In the genomic region with DNA sequence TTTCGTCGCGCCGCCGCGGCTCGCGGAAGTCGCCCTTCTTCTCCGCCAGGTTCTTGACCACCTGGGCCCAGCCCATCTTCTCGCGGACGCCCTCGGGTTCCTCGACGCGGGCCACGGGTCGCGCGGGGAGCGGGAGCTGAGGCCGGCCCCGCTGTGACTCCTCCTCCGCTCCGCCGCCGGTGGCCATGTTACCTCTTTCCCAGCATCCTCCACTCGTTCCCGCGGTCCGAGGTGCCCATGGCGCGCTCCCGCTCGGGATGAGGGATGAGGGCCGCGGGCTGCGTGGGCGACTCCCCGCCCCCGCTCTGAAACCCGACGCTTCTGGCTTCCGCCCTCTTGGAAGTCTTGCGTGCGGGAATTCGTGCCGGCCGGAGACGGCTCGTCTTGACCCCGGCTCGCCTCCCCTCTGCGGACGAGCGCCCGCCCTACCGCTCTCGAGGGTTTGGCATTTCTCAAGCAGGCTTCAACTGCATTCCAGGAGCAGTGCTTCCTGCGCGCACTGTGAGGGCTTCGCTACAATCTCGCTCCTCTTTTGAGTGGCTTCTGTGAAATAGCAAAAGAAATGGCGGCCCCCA, we compare ENCODE assay signal across 8 mouse cellular contexts. TPM values are rescaled to one million over a fixed set of nuclear protein-coding genes. Genes with fewer than 3 reads are reported as not detected.
DNase-seq lines count a peak whose midpoint lies in the region; ATAC-seq and TF ChIP-seq lines count a peak whose summit lies in the region.

A gene (minus strand): TSS at position 437 of the 575 bp plus-strand sequence.

- TF ChIP-seq CTCF in layer of hippocampus, adult 2 months (conservative IDR thresholded peaks at IDR 0.05): no peak
- TF ChIP-seq CTCF in liver, postnatal 0 days (IDR thresholded peaks at IDR 0.05; ENCODE audit: low read depth): 0 out of 2 replicates have a peak, but pooled peaks have one; percentile 8
- peak; percentile 8; the same call in 1 of the 2 replicates for TF ChIP-seq CTCF in stomach, postnatal 0 days (IDR thresholded peaks at IDR 0.05; ENCODE audit: low read depth)

- H3K27ac ChIP-seq in layer of hippocampus, adult 2 months: peak within 1 kb of the TSS; percentile 99
- H3K27ac ChIP-seq in liver, postnatal 0 days (ENCODE audit: low read depth): peak within 1 kb of the TSS; percentile 89
- peak within 1 kb of the TSS; percentile 95 for H3K27ac ChIP-seq in neural tube, embryonic 14.5 days (ENCODE audit: low read depth, low read length)
- H3K27ac ChIP-seq in stomach, postnatal 0 days (replicated peaks): peak within 1 kb of the TSS; percentile 98

- H3K4me3 ChIP-seq in layer of hippocampus, adult 2 months: peak within 1 kb of the TSS; percentile 95
- peak within 1 kb of the TSS; percentile 89 for H3K4me3 ChIP-seq in liver, postnatal 0 days (ENCODE audit: low read depth, low read length)
- peak within 1 kb of the TSS; percentile 91 for H3K4me3 ChIP-seq in neural tube, embryonic 14.5 days (ENCODE audit: low read depth, low read length)
- H3K4me3 ChIP-seq in stomach, postnatal 0 days (ENCODE audit: low read depth, low read length): peak within 1 kb of the TSS; percentile 96

- no peaks in the 10 kb centered on the region for H3K36me3 ChIP-seq in liver, postnatal 0 days (replicated peaks; ENCODE audit: insufficient read depth, low read length)
- no peaks in the 10 kb centered on the region for H3K36me3 ChIP-seq in neural tube, embryonic 14.5 days (ENCODE audit: control insufficient read depth, insufficient read depth, low read length)
- no peaks in the 10 kb centered on the region for H3K36me3 ChIP-seq in stomach, postnatal 0 days (ENCODE audit: control insufficient read depth, insufficient read depth, low read length)

- no peaks in the 10 kb centered on the region for H3K27me3 ChIP-seq in liver, postnatal 0 days (ENCODE audit: insufficient read depth, low read length)
- no peaks in the 10 kb centered on the region for H3K27me3 ChIP-seq in neural tube, embryonic 14.5 days (ENCODE audit: control insufficient read depth, insufficient read depth, low read length)
- no peaks in the 10 kb centered on the region for H3K27me3 ChIP-seq in stomach, postnatal 0 days (ENCODE audit: control insufficient read depth, insufficient read depth, low read length)

- peak; percentile 96 for DNase-seq in NIH3T3 (ENCODE audit: low read depth)
- peak; percentile 91 for DNase-seq in cerebellum, adult 9-11 months
- DNase-seq in heart, postnatal 4 days: peak; percentile 93
- DNase-seq in layer of hippocampus, adult 2 months (ENCODE audit: low spot score in 2 of 2): peak; percentile 83 to 84
- DNase-seq in liver, postnatal 0 days: peak; percentile 85
- DNase-seq in stomach, postnatal 0 days (ENCODE audit: low spot score): peak; percentile 92

- H3K4me2 ChIP-seq in liver, postnatal 0 days (ENCODE audit: low read depth, low read length): peak within 1 kb of the TSS; percentile 89
- H3K4me2 ChIP-seq in neural tube, embryonic 14.5 days (ENCODE audit: low read depth, low read length): peak within 1 kb of the TSS; percentile 84
- peak within 1 kb of the TSS; percentile 79 for H3K4me2 ChIP-seq in stomach, postnatal 0 days (replicated peaks; ENCODE audit: low read depth)

- H3K9ac ChIP-seq in liver, postnatal 0 days (replicated peaks): peak within 1 kb of the TSS; percentile 94
- peak within 1 kb of the TSS; percentile 92 for H3K9ac ChIP-seq in neural tube, embryonic 14.5 days (replicated peaks; ENCODE audit: low read depth, low read length)
- H3K9ac ChIP-seq in stomach, postnatal 0 days (ENCODE audit: low read length): peak within 1 kb of the TSS; percentile 94

- WGBS in liver, postnatal 0 days (ENCODE audit: insufficient replicate concordance): under 1% methylated on average over 43 of the region's 65 CpGs
- WGBS in neural tube, embryonic 14.5 days: under 1% methylated on average over 65 of the region's 65 CpGs
- under 1% methylated on average over 63 of the region's 65 CpGs for WGBS in stomach, postnatal 0 days

- TF ChIP-seq EP300 in liver, postnatal 0 days (IDR thresholded peaks at IDR 0.05; ENCODE audit: low read depth): no peak
- TF ChIP-seq EP300 in stomach, postnatal 0 days (optimal IDR thresholded peaks at IDR 0.05): peak; percentile 66

- peak; percentile 86 for ATAC-seq in frontal cortex, adult (ENCODE audit: low TSS enrichment)
- ATAC-seq in liver, postnatal 0 days: peak; percentile 86
- ATAC-seq in neural tube, embryonic 14.5 days (ENCODE audit: low read depth): peak; percentile 83
- peak; percentile 89 for ATAC-seq in stomach, postnatal 0 days (ENCODE audit: low FRiP score, low TSS enrichment)

- peaks cover 34% of the 10 kb centered on the region for H3K4me1 ChIP-seq in liver, postnatal 0 days (ENCODE audit: insufficient read depth)
- H3K4me1 ChIP-seq in neural tube, embryonic 14.5 days (ENCODE audit: control insufficient read depth, insufficient read depth, low read length): peaks cover 33% of the 10 kb centered on the region
- H3K4me1 ChIP-seq in stomach, postnatal 0 days (replicated peaks; ENCODE audit: control insufficient read depth, insufficient read depth): peaks cover 3% of the 10 kb centered on the region

- H3K9me3 ChIP-seq in liver, postnatal 0 days (ENCODE audit: low read length): 0 out of 2 replicates have a peak, but pooled peaks cover 3% of the 10 kb centered on the region
- no peaks in the 10 kb centered on the region for H3K9me3 ChIP-seq in neural tube, embryonic 14.5 days (ENCODE audit: control insufficient read depth, low read length)
- H3K9me3 ChIP-seq in stomach, postnatal 0 days (ENCODE audit: control insufficient read depth, low read length): no peaks in the 10 kb centered on the region

RNA-seq across cellular contexts. Expression of the gene that starts here (rescaled TPM):
- 10 to 100 TPM; 24.9 to 27.4 TPM for total RNA-seq in heart, postnatal 4 days (2021)
- total RNA-seq in layer of hippocampus, adult 2 months (2021): 10 to 100 TPM in 1 of 2 experiments, 1 to 10 TPM in 1; 9.9 to 10.1 TPM
- polyA plus RNA-seq in liver, postnatal 0 days (2015; fragmentation: Nextera tagmentation; extraction: Ambion mirVana): 6.4 and 7.4 TPM in 2 replicates
- polyA plus RNA-seq in neural tube, embryonic 14.5 days (2014; fragmentation: Nextera tagmentation; extraction: Ambion mirVana): 14.5 and 18.0 TPM in 2 replicates
- polyA plus RNA-seq in stomach, postnatal 0 days (2015; fragmentation: Nextera tagmentation; extraction: Ambion mirVana): 14.8 and 15.6 TPM in 2 replicates

Comparison
In these comparisons a context has a peak if more than half of its experiments do, and no peak if none do; other contexts are left out.
1. Peak in every context shown above with its lines: DNase-seq, ATAC-seq, H3K4me3 ChIP-seq and H3K27ac ChIP-seq.